Mouse (Mus musculus): Measurements from ENCODE around the gene Gm11273. TPM values are rescaled to one million over a fixed set of nuclear protein-coding genes. Genes with fewer than 3 reads are reported as not detected.

The Gm11273 gene
- total and polyA plus RNA-seq, 3 experiments, result 21.0 to 279 (median 28.3) TPM

- TF ChIP-seq TBP (conservative IDR thresholded peaks at IDR 0.05; ENCODE audit: low read depth, low read length) (0 out of 2 replicates have a peak, but pooled peaks have one; percentile 42), RCOR1 (conservative IDR thresholded peaks at IDR 0.05; ENCODE audit: low read depth, low read length) (no peak), GABPA (IDR thresholded peaks at IDR 0.05; ENCODE audit: insufficient replicate concordance, low read depth, low read length) (peak; percentile 58), MAX (IDR thresholded peaks at IDR 0.05; ENCODE audit: low read length) (peak; percentile 69; the same call in 1 of the 2 replicates), JUN (IDR thresholded peaks at IDR 0.05; ENCODE audit: insufficient read depth, low read depth, low read length) (no peak), MAZ (IDR thresholded peaks at IDR 0.05; ENCODE audit: low read depth, low read length) (no peak), CHD1 (IDR thresholded peaks at IDR 0.05; ENCODE audit: low read depth, low read length) (no peak), USF2 (conservative IDR thresholded peaks at IDR 0.05; ENCODE audit: low read depth, low read length) (no peak), ETS1 (conservative IDR thresholded peaks at IDR 0.05; ENCODE audit: low read depth, low read length) (no peak)
These were observed 29.6 kb upstream of the Gm11273 start, which contains the start of gene Zkscan8 (continued) for GRCm38 (mm10) chr13:21530781-21531201.

GRCm38 (mm10) chr13:21530136-21530535 is 28.9 kb upstream of the Gm11273 start:
- H3K4me2 ChIP-seq (ENCODE audit: insufficient read depth, low read depth, poor library complexity, severe bottlenecking), result peak overlapping the region; percentile 82
- H3K4me1 ChIP-seq (ENCODE audit: control insufficient read depth in 1 of 2, insufficient read depth in 2 of 2), result peaks cover 0 to 15% of the 10 kb centered on the region in 2 experiments; a peak in 2 of 4 replicates
- no peak for DNase-seq (ENCODE audit: extremely low read depth)
- no peak overlapping the region for H3K27ac ChIP-seq (ENCODE audit: insufficient read depth, low read depth)
- H3K79me2 ChIP-seq (replicated peaks; ENCODE audit: control insufficient read depth, extremely low read depth, insufficient read depth, poor library complexity, severe bottlenecking), result peaks cover 11% of the 10 kb centered on the region; the same call in 1 of the 2 replicates
- TF ChIP-seq SMC3 (IDR thresholded peaks at IDR 0.05; ENCODE audit: low read depth, low read length) (no peak), IRF4 (IDR thresholded peaks at IDR 0.05; ENCODE audit: low read depth, low read length) (no peak), RAD21 (IDR thresholded peaks at IDR 0.05; ENCODE audit: low read depth, low read length) (no peak), POLR2AphosphoS2 (IDR thresholded peaks at IDR 0.05; ENCODE audit: low read depth, low read length) (no peak)
- peak overlapping the region; percentile 55 to 77 (median 75) for H3K4me3 ChIP-seq (replicated peaks in 1 of 3; ENCODE audit: low read depth in 2 of 3, low read length in 2 of 3, poor library complexity in 1 of 3)
- in situ Hi-C loops (cut with MboI; ENCODE audit: low pct_ligation_motif_present, low pct_unique_long_range_greater_than_20kb, low sequenced_read_pairs), result no loop called here
- H3K9me3 ChIP-seq (replicated peaks; ENCODE audit: low read length), result no peaks in the 10 kb centered on the region
- H3K36me3 ChIP-seq (replicated peaks in 1 of 2; ENCODE audit: control insufficient read depth in 1 of 2, insufficient read depth in 1 of 2, low read length in 1 of 2), result peaks cover 12 to 23% of the 10 kb centered on the region in 2 experiments
- peak overlapping the region; percentile 83 for H3K9ac ChIP-seq (ENCODE audit: insufficient read depth, low read depth)
- no peaks in the 10 kb centered on the region for H3K27me3 ChIP-seq (replicated peaks)
- dilution Hi-C loops (cut with MboI; ENCODE audit: extremely low pct_ligation_motif_present, extremely low pct_unique_long_range_greater_than_20kb, low sequenced_read_pairs), result no loop called here

GRCm38 (mm10) chr13:21506221-21506649 is 5.0 kb upstream of the Gm11273 start:
- no peaks in the 10 kb centered on the region for H3K9me3 ChIP-seq (replicated peaks; ENCODE audit: low read length)
- peak; percentile 92 for DNase-seq (ENCODE audit: extremely low read depth)
- peak overlapping the region; percentile 29 for H3K9ac ChIP-seq (ENCODE audit: insufficient read depth, low read depth)
- TF ChIP-seq SMC3 (IDR thresholded peaks at IDR 0.05; ENCODE audit: low read depth, low read length) (no peak), ZMIZ1 (IDR thresholded peaks at IDR 0.05; ENCODE audit: low read depth, low read length) (no peak), KAT2A (IDR thresholded peaks at IDR 0.05; ENCODE audit: insufficient replicate concordance, low read length) (no peak), ZNF384 (IDR thresholded peaks at IDR 0.05; ENCODE audit: low read depth, low read length) (no peak), POLR2A (IDR thresholded peaks at IDR 0.05; ENCODE audit: low read depth, low read length) (peak; percentile 83), TCF12 (IDR thresholded peaks at IDR 0.05; ENCODE audit: low read depth, low read length) (peak; percentile 65), BHLHE40 (IDR thresholded peaks at IDR 0.05; ENCODE audit: low read depth, low read length) (peak; percentile 71), SIN3A (IDR thresholded peaks at IDR 0.05; ENCODE audit: low read length) (peak; percentile 54; the same call in 1 of the 2 replicates), NELFE (IDR thresholded peaks at IDR 0.05; ENCODE audit: low read depth, low read length) (peak; percentile 70; the same call in 1 of the 2 replicates), IRF4 (IDR thresholded peaks at IDR 0.05; ENCODE audit: low read depth, low read length) (peak; percentile 50; the same call in 1 of the 2 replicates), HCFC1 (IDR thresholded peaks at IDR 0.05; ENCODE audit: low read depth, low read length) (peak; percentile 71), E2F4 (IDR thresholded peaks at IDR 0.05; ENCODE audit: insufficient replicate concordance, low read depth, low read length) (no peak), MAX (IDR thresholded peaks at IDR 0.05; ENCODE audit: low read length) (peak; percentile 90), CHD1 (IDR thresholded peaks at IDR 0.05; ENCODE audit: low read depth, low read length) (peak; percentile 92), TBP (conservative IDR thresholded peaks at IDR 0.05; ENCODE audit: low read depth, low read length) (peak; percentile 60; the same call in 1 of the 2 replicates), MYC (IDR thresholded peaks at IDR 0.05; ENCODE audit: low read depth, low read length) (peak; percentile 96), CHD2 (IDR thresholded peaks at IDR 0.05; ENCODE audit: low read length) (no peak), MXI1 (IDR thresholded peaks at IDR 0.05; ENCODE audit: low read depth, low read length) (peak; percentile 79; the same call in 1 of the 2 replicates), ELF1 (IDR thresholded peaks at IDR 0.05; ENCODE audit: low read depth, low read length) (peak; percentile 57; the same call in 1 of the 2 replicates), GABPA (IDR thresholded peaks at IDR 0.05; ENCODE audit: insufficient replicate concordance, low read depth, low read length) (0 out of 2 replicates have a peak, but pooled peaks have one; percentile 13)
- H3K27ac ChIP-seq (ENCODE audit: insufficient read depth, low read depth), result peak overlapping the region; percentile 63
- in situ Hi-C loops (cut with MboI; ENCODE audit: low pct_ligation_motif_present, low pct_unique_long_range_greater_than_20kb, low sequenced_read_pairs) (no loop called here), dilution Hi-C loops (cut with MboI; ENCODE audit: extremely low pct_ligation_motif_present, extremely low pct_unique_long_range_greater_than_20kb, low sequenced_read_pairs) (no loop called here)
- no peaks in the 10 kb centered on the region for H3K27me3 ChIP-seq (replicated peaks)
- H3K4me2 ChIP-seq (ENCODE audit: insufficient read depth, low read depth, poor library complexity, severe bottlenecking), result peak overlapping the region; percentile 88; the same call in 1 of the 2 replicates
- peaks cover 0 to 4% of the 10 kb centered on the region in 2 experiments for H3K36me3 ChIP-seq (replicated peaks in 1 of 2; ENCODE audit: control insufficient read depth in 1 of 2, insufficient read depth in 1 of 2, low read length in 1 of 2)
- peak overlapping the region; percentile 62 to 66 (median 63) for H3K4me3 ChIP-seq (replicated peaks in 1 of 3; ENCODE audit: low read depth in 2 of 3, low read length in 2 of 3, poor library complexity in 1 of 3)
- peaks cover 0 to 12% of the 10 kb centered on the region in 2 experiments; a peak in 2 of 4 replicates for H3K4me1 ChIP-seq (ENCODE audit: control insufficient read depth in 1 of 2, insufficient read depth in 2 of 2)
- no peaks in the 10 kb centered on the region for H3K79me2 ChIP-seq (replicated peaks; ENCODE audit: control insufficient read depth, extremely low read depth, insufficient read depth, poor library complexity, severe bottlenecking)

Measured in CH12.LX (cell line).